Mouse (Mus musculus): ENCODE measurements around the gene Olfr1295.
A peak's percentile ranks its signal among the peaks of the same experiment; 100 is the strongest.

Gene Olfr1295

DNA sequence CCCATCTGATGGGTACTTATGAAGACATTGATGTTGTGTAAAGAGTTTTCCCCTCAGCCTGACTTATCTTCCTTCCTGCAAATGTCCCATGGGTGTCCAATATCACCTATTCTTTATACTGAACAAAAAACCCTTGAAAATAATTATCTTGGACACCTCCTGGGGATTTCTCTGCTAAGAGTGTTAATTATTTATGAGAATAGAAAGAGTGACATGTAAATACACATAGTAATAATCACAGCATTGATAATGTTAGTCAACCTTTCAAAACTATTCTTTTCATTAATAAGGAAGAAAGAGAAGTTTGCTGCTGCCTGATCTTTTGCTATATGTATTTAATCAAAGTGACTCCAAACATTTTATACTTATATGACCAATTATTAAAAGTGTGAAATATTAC is at the start of gene Olfr1295:
Gene Olfr1295 (minus strand): TSS at position 101 of the 400 bp plus-strand sequence.
- no peak for TF ChIP-seq POU5F1 (IDR thresholded peaks at IDR 0.05; ENCODE audit: borderline replicate concordance, low read length)
- Histone ChIP-seq H3K4me1 (replicated peaks; ENCODE audit: low read depth, low read length) (no peaks in the 10 kb centered on the region), H3K27me3 (ENCODE audit: insufficient read depth, low read length) (no peaks in the 10 kb centered on the region), H3K4me3 (replicated peaks; ENCODE audit: low read length) (no peak within 1 kb of the TSS), H3K36me3 (ENCODE audit: insufficient read depth, low read length) (no peaks in the 10 kb centered on the region), H3K9me3 (ENCODE audit: low read length) (no peaks in the 10 kb centered on the region)

- no peaks in the 10 kb centered on the region for H3K4me1 ChIP-seq (replicated peaks; ENCODE audit: low read depth, low read length)
- no peaks in the 10 kb centered on the region for H3K27me3 ChIP-seq (ENCODE audit: insufficient read depth, low read length)
- peaks cover 4% of the 10 kb centered on the region for H3K9me3 ChIP-seq (ENCODE audit: low read length)
- no peak for TF ChIP-seq CTCF (conservative IDR thresholded peaks at IDR 0.05; ENCODE audit: low read length)
- no peak for TF ChIP-seq NANOG (IDR thresholded peaks at IDR 0.05; ENCODE audit: borderline replicate concordance, low read length)
- no peak for TF ChIP-seq POU5F1 (IDR thresholded peaks at IDR 0.05; ENCODE audit: borderline replicate concordance, low read length)
- no peaks in the 10 kb centered on the region for H3K36me3 ChIP-seq (ENCODE audit: insufficient read depth, low read length)
- H3K4me3 ChIP-seq (replicated peaks; ENCODE audit: low read length), result no peak within 1 kb of the TSS
Measured at GRCm38 (mm10) chr2:111540191-111540590, 29.3 kb downstream of the Olfr1295 start, which contains the start of gene Olfr1294. Gene Olfr1294, minus strand, starts transcription at chr2:111540291.

DNA sequence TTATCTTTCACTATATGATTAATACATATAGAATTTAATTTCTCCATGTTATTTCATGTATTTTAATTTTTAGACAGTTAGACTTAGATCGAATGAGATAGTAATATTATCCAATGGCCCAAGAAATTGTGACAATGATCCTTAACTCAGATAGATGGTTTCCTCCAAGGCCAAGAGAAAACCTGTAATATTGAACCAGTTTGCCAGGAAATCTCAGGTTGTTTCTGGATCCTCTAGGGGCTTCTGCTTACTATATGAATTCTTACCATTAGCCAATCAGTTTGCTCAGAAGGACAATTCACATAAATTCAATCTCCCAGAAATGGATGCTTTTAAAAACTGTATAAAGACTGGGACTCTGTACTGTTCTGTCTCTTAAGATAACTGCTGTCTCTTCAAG is 44.6 kb downstream of the Olfr1295 start, which contains the start of gene Olfr1293-ps:
Gene Olfr1293-ps (plus strand): TSS at position 301 of the 400 bp plus-strand sequence.
- peaks cover 14% of the 10 kb centered on the region for H3K9me3 ChIP-seq (ENCODE audit: low read length)
- TF ChIP-seq POU5F1 (IDR thresholded peaks at IDR 0.05; ENCODE audit: borderline replicate concordance, low read length) (no peak), CTCF (conservative IDR thresholded peaks at IDR 0.05; ENCODE audit: low read length) (no peak), NANOG (IDR thresholded peaks at IDR 0.05; ENCODE audit: borderline replicate concordance, low read length) (no peak)
- no peaks in the 10 kb centered on the region for H3K4me1 ChIP-seq (replicated peaks; ENCODE audit: low read depth, low read length)

GRCm38 (mm10) chr2:111517451-111517850 is 52.0 kb downstream of the Olfr1295 start:
- Histone ChIP-seq H3K36me3 (ENCODE audit: insufficient read depth, low read length) (no peaks in the 10 kb centered on the region), H3K9me3 (ENCODE audit: low read length) (peaks cover 23% of the 10 kb centered on the region), H3K27me3 (ENCODE audit: insufficient read depth, low read length) (no peaks in the 10 kb centered on the region), H3K4me3 (replicated peaks; ENCODE audit: low read length) (0 out of 2 replicates have a peak overlapping the region, but pooled peaks have one; percentile 35), H3K4me1 (replicated peaks; ENCODE audit: low read depth, low read length) (peaks cover 3% of the 10 kb centered on the region; the same call in 1 of the 2 replicates)
- TF ChIP-seq CTCF (conservative IDR thresholded peaks at IDR 0.05; ENCODE audit: low read length) (no peak), POU5F1 (IDR thresholded peaks at IDR 0.05; ENCODE audit: borderline replicate concordance, low read length) (no peak), NANOG (IDR thresholded peaks at IDR 0.05; ENCODE audit: borderline replicate concordance, low read length) (no peak)

More for the DNA sequence above, 44.6 kb downstream of the Olfr1295 start, which contains the start of gene Olfr1293-ps:
- Histone ChIP-seq H3K27me3 (ENCODE audit: insufficient read depth, low read length) (no peaks in the 10 kb centered on the region), H3K36me3 (ENCODE audit: insufficient read depth, low read length) (no peaks in the 10 kb centered on the region), H3K4me3 (replicated peaks; ENCODE audit: low read length) (no peak within 1 kb of the TSS)
